Mouse (Mus musculus): ENCODE measurements at regions not wholly inside any gene's neighbourhood (a gene's known extent, or its start where the extent isn't known, plus 50 kb on each side); places are given as distances from the start of the nearest gene placed in this dataset.

DNA sequence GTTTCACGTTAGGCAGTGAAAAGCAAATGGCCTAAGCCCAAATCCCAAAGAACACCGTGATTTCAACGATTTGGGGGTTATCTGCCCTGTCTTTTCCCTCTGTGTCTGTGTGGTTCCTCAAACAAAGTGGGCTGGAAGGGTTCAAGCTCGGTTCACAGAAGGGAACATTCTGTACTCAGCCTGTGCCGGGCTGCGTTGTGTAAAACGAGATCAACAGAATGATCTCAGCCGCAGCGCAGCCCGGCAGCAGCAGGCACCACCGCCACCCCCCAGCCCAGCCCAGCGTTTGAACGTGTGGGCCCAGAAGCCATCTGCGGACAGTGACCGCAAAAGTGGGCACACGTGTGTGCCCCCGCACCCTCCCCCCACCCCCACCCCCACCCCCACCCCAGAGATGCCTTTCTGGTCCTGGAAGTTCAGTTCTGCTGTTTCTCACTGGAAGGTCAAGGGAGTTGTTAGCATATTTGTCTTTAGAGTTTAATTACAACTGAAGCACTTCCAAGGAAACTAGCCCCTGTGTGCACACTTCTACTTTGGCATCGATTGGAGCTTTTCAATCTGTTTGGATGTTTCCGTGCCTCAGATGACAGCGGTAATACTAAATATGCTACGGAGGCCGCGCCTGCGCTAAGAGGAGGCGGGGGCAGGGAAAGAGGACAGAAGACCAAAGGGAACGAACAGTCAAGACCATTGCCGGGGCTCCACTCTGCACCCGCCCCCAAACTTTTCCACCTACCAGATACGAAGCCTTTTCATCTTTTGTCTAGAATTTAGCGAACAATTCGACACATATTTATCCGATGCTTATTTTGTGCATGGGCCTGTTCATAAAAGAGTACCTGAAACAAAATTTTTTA, 83.9 kb upstream of the Klf9 start:
- H3K4me2 ChIP-seq (ENCODE audit: low read depth, low read length) = peak overlapping the region; percentile 51
- WGBS = 2% methylated on average over 32 of the region's 32 CpGs
- no peaks in the 10 kb centered on the region for H3K9me3 ChIP-seq (replicated peaks; ENCODE audit: control insufficient read depth, low read length)
- no peaks in the 10 kb centered on the region for H3K27me3 ChIP-seq (ENCODE audit: control insufficient read depth, insufficient read depth, low read length)
- peak overlapping the region; percentile 4; the same call in 1 of the 2 replicates for H3K4me3 ChIP-seq (ENCODE audit: low read depth, low read length)
- H3K27ac ChIP-seq (ENCODE audit: low read depth) = peak overlapping the region; percentile 81
- DNase-seq (ENCODE audit: low spot score) = peak; percentile 81
- ATAC-seq (ENCODE audit: insufficient read depth, low read depth) = peak; percentile 95
- no peak for TF ChIP-seq CTCF (IDR thresholded peaks at IDR 0.05; ENCODE audit: low read depth)
- peak; percentile 100 for TF ChIP-seq EP300 (IDR thresholded peaks at IDR 0.05; ENCODE audit: low read depth)
- H3K4me1 ChIP-seq (ENCODE audit: control insufficient read depth, insufficient read depth) = peaks cover 22% of the 10 kb centered on the region
- H3K36me3 ChIP-seq (replicated peaks; ENCODE audit: control insufficient read depth, insufficient read depth, low read length) = no peaks in the 10 kb centered on the region
- peak overlapping the region; percentile 39 for H3K9ac ChIP-seq (replicated peaks; ENCODE audit: low read depth, low read length)

GRCm38 (mm10) chr19:23057739-23058501, 83.1 kb upstream of the Klf9 start:
- TF ChIP-seq EP300 (IDR thresholded peaks at IDR 0.05; ENCODE audit: low read depth) = no peak
- TF ChIP-seq CTCF (IDR thresholded peaks at IDR 0.05; ENCODE audit: low read depth) = no peak
- Histone ChIP-seq H3K27ac (ENCODE audit: low read depth) (peak overlapping the region; percentile 81), H3K9ac (replicated peaks; ENCODE audit: low read depth, low read length) (peak overlapping the region; percentile 39; the same call in 1 of the 2 replicates), H3K4me1 (ENCODE audit: control insufficient read depth, insufficient read depth) (peaks cover 22% of the 10 kb centered on the region), H3K4me3 (ENCODE audit: low read depth, low read length) (0 out of 2 replicates have a peak overlapping the region, but pooled peaks have one; percentile 4), H3K27me3 (ENCODE audit: control insufficient read depth, insufficient read depth, low read length) (no peaks in the 10 kb centered on the region), H3K9me3 (replicated peaks; ENCODE audit: control insufficient read depth, low read length) (no peaks in the 10 kb centered on the region), H3K36me3 (replicated peaks; ENCODE audit: control insufficient read depth, insufficient read depth, low read length) (no peaks in the 10 kb centered on the region), H3K4me2 (ENCODE audit: low read depth, low read length) (peak overlapping the region; percentile 51)
- WGBS = 47% methylated on average over 11 of the region's 11 CpGs
- ATAC-seq (ENCODE audit: insufficient read depth, low read depth) (no peak), DNase-seq (ENCODE audit: low spot score) (no peak)

- no peaks in the 10 kb centered on the region for H3K36me3 ChIP-seq (replicated peaks; ENCODE audit: control insufficient read depth, insufficient read depth, low read length)
- peak overlapping the region; percentile 81 for H3K27ac ChIP-seq (ENCODE audit: low read depth)
- H3K27me3 ChIP-seq (ENCODE audit: control insufficient read depth, insufficient read depth, low read length) = no peaks in the 10 kb centered on the region
- H3K4me2 ChIP-seq (ENCODE audit: low read depth, low read length) = no peak overlapping the region
- TF ChIP-seq CTCF (IDR thresholded peaks at IDR 0.05; ENCODE audit: low read depth) (no peak), EP300 (IDR thresholded peaks at IDR 0.05; ENCODE audit: low read depth) (no peak)
- DNase-seq (ENCODE audit: low spot score) = no peak
- peaks cover 22% of the 10 kb centered on the region for H3K4me1 ChIP-seq (ENCODE audit: control insufficient read depth, insufficient read depth)
- H3K4me3 ChIP-seq (ENCODE audit: low read depth, low read length) = no peak overlapping the region
- no peaks in the 10 kb centered on the region for H3K9me3 ChIP-seq (replicated peaks; ENCODE audit: control insufficient read depth, low read length)
- no peak overlapping the region for H3K9ac ChIP-seq (replicated peaks; ENCODE audit: low read depth, low read length)
- 62% methylated on average over 4 of the region's 4 CpGs for WGBS
- ATAC-seq (ENCODE audit: insufficient read depth, low read depth) = no peak
These were observed 82.5 kb upstream of the Klf9 start for GRCm38 (mm10) chr19:23058502-23058900.

- H3K9ac ChIP-seq (replicated peaks; ENCODE audit: low read depth, low read length) = no peak overlapping the region
- no peaks in the 10 kb centered on the region for H3K9me3 ChIP-seq (replicated peaks; ENCODE audit: control insufficient read depth, low read length)
- H3K27ac ChIP-seq (ENCODE audit: low read depth) = no peak overlapping the region
- no peak overlapping the region for H3K4me3 ChIP-seq (ENCODE audit: low read depth, low read length)
- TF ChIP-seq CTCF (IDR thresholded peaks at IDR 0.05; ENCODE audit: low read depth) = no peak
- no peak for TF ChIP-seq EP300 (IDR thresholded peaks at IDR 0.05; ENCODE audit: low read depth)
- H3K27me3 ChIP-seq (ENCODE audit: control insufficient read depth, insufficient read depth, low read length) = no peaks in the 10 kb centered on the region
- DNase-seq (ENCODE audit: low spot score) = no peak
- no peaks in the 10 kb centered on the region for H3K36me3 ChIP-seq (replicated peaks; ENCODE audit: control insufficient read depth, insufficient read depth, low read length)
- WGBS = 62% methylated on average over 9 of the region's 9 CpGs
- no peak for ATAC-seq (ENCODE audit: insufficient read depth, low read depth)
- H3K4me1 ChIP-seq (ENCODE audit: control insufficient read depth, insufficient read depth) = peaks cover 27% of the 10 kb centered on the region
- H3K4me2 ChIP-seq (ENCODE audit: low read depth, low read length) = no peak overlapping the region
These were observed 79.9 kb upstream of the Klf9 start for GRCm38 (mm10) chr19:23061081-23061640.

GRCm38 (mm10) chr19:23061906-23062305, 79.1 kb upstream of the Klf9 start:
- no peak overlapping the region for H3K4me3 ChIP-seq (ENCODE audit: low read depth, low read length)
- WGBS = 91% methylated on average over 2 of the region's 2 CpGs
- H3K36me3 ChIP-seq (replicated peaks; ENCODE audit: control insufficient read depth, insufficient read depth, low read length) = no peaks in the 10 kb centered on the region
- no peak for TF ChIP-seq CTCF (IDR thresholded peaks at IDR 0.05; ENCODE audit: low read depth)
- TF ChIP-seq EP300 (IDR thresholded peaks at IDR 0.05; ENCODE audit: low read depth) = no peak
- no peak for ATAC-seq (ENCODE audit: insufficient read depth, low read depth)
- no peaks in the 10 kb centered on the region for H3K27me3 ChIP-seq (ENCODE audit: control insufficient read depth, insufficient read depth, low read length)
- no peak overlapping the region for H3K27ac ChIP-seq (ENCODE audit: low read depth)
- no peak overlapping the region for H3K9ac ChIP-seq (replicated peaks; ENCODE audit: low read depth, low read length)
- no peaks in the 10 kb centered on the region for H3K9me3 ChIP-seq (replicated peaks; ENCODE audit: control insufficient read depth, low read length)
- H3K4me2 ChIP-seq (ENCODE audit: low read depth, low read length) = no peak overlapping the region
- no peak for DNase-seq (ENCODE audit: low spot score)
- peaks cover 20% of the 10 kb centered on the region for H3K4me1 ChIP-seq (ENCODE audit: control insufficient read depth, insufficient read depth)
